Mouse (Mus musculus) olfactory bulb, adult 2 months (tissue): ENCODE results near the gene Ubr2.
A peak's percentile ranks its signal among the peaks of the same experiment; 100 is the strongest.

ENCODE experiments used
- CTCF ChIP-seq: fragments of 200-500 bp; IDR thresholded peaks from 2 replicates; pipeline ENCODE4 v1.5.1; 2012; ENCODE audit warnings: low read depth, mild to moderate bottlenecking, low read length, moderate library complexity; ENCODE audit not compliant: insufficient read depth
- POLR2A ChIP-seq: fragments of 200-500 bp; IDR thresholded peaks from 2 replicates; pipeline ENCODE4 v1.6.1; 2012; ENCODE audit warnings: mild to moderate bottlenecking, low read depth, low read length, moderate library complexity; ENCODE audit not compliant: insufficient read depth

GRCm38 (mm10) chr17:46890116-46890815, 120.1 kb downstream of the Ubr2 start, which contains the start of gene Tbcc:
- no peak for TF ChIP-seq CTCF
- peak; percentile 91 for TF ChIP-seq POLR2A
